Mouse (Mus musculus) neural tube, embryonic 11.5 days (tissue): ENCODE results near the gene Mrgpre. TPM values are rescaled to one million over a fixed set of nuclear protein-coding genes. Genes with fewer than 3 reads are reported as not detected.

Experiments used
- ATAC-seq: fragments of 200-750 bp; cut with Nextera tagmentation; 2 replicates; pipeline ENCODE4 v1.8.0; 2017; ENCODE audit warnings: moderate number of reproducible peaks, mild to moderate bottlenecking, moderate TSS enrichment, moderate library complexity; ENCODE audit not compliant: insufficient read depth, low FRiP score, low TSS enrichment
- DNase-seq: peaks from one replicate; pipeline ENCODE4 v3.0.0-alpha.2; 2015; ENCODE audit warnings: low spot score
- H3K27ac ChIP-seq: fragments of 300-500 bp; sonication (generic); 2 replicates; pipeline ENCODE4 v1.5.1; 2014; ENCODE audit warnings: low read depth, mild to moderate bottlenecking, low read length
- H3K27me3 ChIP-seq: fragments of 300-500 bp; sonication (generic); 2 replicates; pipeline ENCODE4 v1.6.1; 2014; ENCODE audit warnings: mild to moderate bottlenecking, low read length, mixed read lengths; ENCODE audit not compliant: control insufficient read depth, insufficient read depth
- H3K36me3 ChIP-seq: fragments of 300-500 bp; sonication (generic); 2 replicates; pipeline ENCODE4 v1.6.1; 2014; ENCODE audit warnings: mild to moderate bottlenecking, low read length, moderate library complexity, mixed read lengths; ENCODE audit not compliant: control insufficient read depth, insufficient read depth
- H3K4me1 ChIP-seq: fragments of 300-500 bp; sonication (generic); 2 replicates; pipeline ENCODE4 v1.6.1; 2014; ENCODE audit warnings: low read length, mixed read lengths; ENCODE audit not compliant: control insufficient read depth, insufficient read depth
- H3K4me2 ChIP-seq: fragments of 300-500 bp; sonication (generic); 2 replicates; pipeline ENCODE4 v1.6.1; 2014; ENCODE audit warnings: low read depth, mild to moderate bottlenecking, moderate library complexity
- H3K4me3 ChIP-seq: fragments of 300-500 bp; sonication (generic); 2 replicates; pipeline ENCODE4 v1.5.1; 2014; ENCODE audit warnings: low read depth, low read length
- H3K9ac ChIP-seq: fragments of 300-500 bp; sonication (generic); 2 replicates; pipeline ENCODE4 v1.6.1; 2014; ENCODE audit warnings: mild to moderate bottlenecking, low read length
- H3K9me3 ChIP-seq: fragments of 300-500 bp; sonication (generic); 2 replicates; pipeline ENCODE4 v1.6.1; 2016; ENCODE audit warnings: low read length; ENCODE audit not compliant: control insufficient read depth
- WGBS: fragments of 180-500 bp; shearing (Covaris S2); extraction: QIAGEN DNeasy Blood & Tissue Kit; methylation state at CpG from one replicate; pipeline ENCODE4 v1.1.7; 2014; 5-methylcytosine and 5-hydroxymethylcytosine counted together
- polyA plus RNA-seq: library from polyadenylated mRNA; unstranded; fragments of >200 nt; fragmentation: Nextera tagmentation; extraction: Ambion mirVana; gene quantifications from 2 replicates; pipeline ENCODE4 v1.2.1, GENCODE M21; 2014

Gene Mrgpre
- polyA plus RNA-seq, 1 experiment from 2014 or later, result 4.4 TPM

DNA sequence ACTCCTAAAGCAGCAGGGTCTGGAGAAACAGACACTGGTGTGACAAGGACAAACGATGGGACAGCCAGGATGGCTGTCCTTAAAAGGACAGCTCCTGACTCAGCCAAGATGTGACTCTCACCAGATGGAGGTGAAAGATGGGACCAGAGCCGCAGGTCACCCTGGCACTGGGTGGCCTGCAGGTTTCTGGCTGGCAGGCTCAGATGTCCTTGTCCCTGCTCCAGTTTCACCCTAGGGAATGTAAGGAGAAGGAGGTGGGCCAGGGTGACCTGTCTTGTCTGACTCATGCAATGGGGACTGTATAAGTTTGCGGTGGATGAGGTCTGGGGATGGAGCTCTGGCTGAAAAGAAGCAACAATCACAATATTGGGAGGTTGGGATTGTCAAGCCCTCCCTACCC, 31.7 kb downstream of the Mrgpre start:
- WGBS, result 72% methylated on average over 3 of the region's 3 CpGs

DNA sequence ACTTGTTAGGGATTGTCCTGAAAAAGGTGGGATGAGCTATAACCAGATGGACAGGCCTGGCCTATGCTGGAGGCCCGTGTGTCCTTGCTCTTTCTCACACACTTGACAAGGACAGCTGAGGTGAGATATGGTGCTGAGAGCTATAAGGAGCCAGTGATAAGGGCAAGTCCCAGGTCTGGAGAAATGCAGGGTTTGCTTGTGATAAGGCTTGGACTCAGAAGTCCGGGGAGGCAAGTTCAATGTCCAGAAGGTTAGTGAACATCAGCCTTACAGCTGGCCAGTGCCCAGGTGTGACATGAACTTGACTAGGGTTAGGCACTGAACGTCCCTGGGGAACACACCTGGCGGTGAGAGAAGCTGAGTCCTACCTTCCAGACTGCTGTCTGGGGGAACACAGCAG, 32.2 kb downstream of the Mrgpre start:
- H3K9ac ChIP-seq, result no peak overlapping the region
- no peak overlapping the region for H3K4me2 ChIP-seq
- peaks cover 1% of the 10 kb centered on the region; the same call in 1 of the 2 replicates for H3K4me1 ChIP-seq
- H3K27ac ChIP-seq, result no peak overlapping the region
- no peaks in the 10 kb centered on the region for H3K36me3 ChIP-seq
- no peak for DNase-seq
- 76% methylated on average over 4 of the region's 4 CpGs for WGBS
- H3K4me3 ChIP-seq, result no peak overlapping the region
- ATAC-seq, result no peak
- peaks cover 8% of the 10 kb centered on the region for H3K27me3 ChIP-seq
- H3K9me3 ChIP-seq, result no peaks in the 10 kb centered on the region

More for the DNA sequence above, 31.7 kb downstream of the Mrgpre start:
- no peak overlapping the region for H3K4me3 ChIP-seq
- H3K27ac ChIP-seq, result no peak overlapping the region
- H3K4me1 ChIP-seq, result peaks cover 3% of the 10 kb centered on the region; the same call in 1 of the 2 replicates
- DNase-seq, result no peak
- H3K36me3 ChIP-seq, result no peaks in the 10 kb centered on the region
- H3K4me2 ChIP-seq, result no peak overlapping the region
- no peak for ATAC-seq
- no peaks in the 10 kb centered on the region for H3K9me3 ChIP-seq
- peaks cover 8% of the 10 kb centered on the region for H3K27me3 ChIP-seq
- H3K9ac ChIP-seq, result no peak overlapping the region

DNA sequence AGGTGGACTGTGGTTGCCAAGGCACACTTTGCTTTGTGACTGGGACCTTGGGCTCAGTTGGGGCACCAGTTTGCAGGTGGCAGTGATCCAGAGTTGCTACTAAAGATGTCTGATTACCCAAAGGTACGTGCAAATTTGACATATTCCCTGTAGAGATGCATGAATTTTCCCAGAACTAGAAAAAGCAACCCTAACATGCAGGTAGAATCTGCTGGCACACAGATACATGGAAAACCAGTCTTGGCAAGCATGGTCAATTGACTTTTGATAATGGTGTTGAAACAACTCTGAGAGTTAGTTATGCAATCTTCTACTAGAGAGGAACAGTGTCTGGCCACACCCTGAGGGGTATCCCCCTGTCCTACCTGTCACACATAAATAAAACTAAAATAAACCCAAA, 32.9 kb downstream of the Mrgpre start:
- ATAC-seq, result no peak
- Histone ChIP-seq H3K9me3 (no peaks in the 10 kb centered on the region), H3K4me2 (no peak overlapping the region), H3K27me3 (peaks cover 8% of the 10 kb centered on the region), H3K9ac (no peak overlapping the region), H3K4me3 (no peak overlapping the region), H3K27ac (no peak overlapping the region), H3K36me3 (no peaks in the 10 kb centered on the region), H3K4me1 (no peaks in the 10 kb centered on the region)
- DNase-seq, result no peak
- WGBS, result 71% methylated on average over 1 of the region's 1 CpGs

DNA sequence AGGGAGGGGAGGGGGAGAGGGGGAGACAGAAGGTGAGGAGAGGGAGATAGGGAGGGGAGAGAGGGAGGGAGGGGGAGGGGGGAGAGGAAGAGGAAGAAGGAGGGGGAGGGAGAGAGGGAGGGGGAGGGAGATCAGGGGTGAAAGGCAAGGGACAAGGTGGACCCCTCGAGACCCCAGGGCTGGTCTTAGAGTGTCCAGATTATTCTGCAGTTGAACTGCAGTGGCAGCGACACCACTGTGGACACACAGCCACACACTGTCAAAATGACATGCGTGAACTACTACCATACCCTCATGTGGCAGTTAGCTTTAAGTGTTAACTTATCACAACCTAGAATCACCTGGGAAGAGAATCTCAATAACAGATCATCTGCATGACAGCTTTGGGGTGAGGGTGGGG, 35.3 kb downstream of the Mrgpre start:
- no peak for DNase-seq
- no peaks in the 10 kb centered on the region for H3K36me3 ChIP-seq
- H3K9me3 ChIP-seq, result no peaks in the 10 kb centered on the region
- H3K4me2 ChIP-seq, result no peak overlapping the region
- no peak for ATAC-seq
- H3K4me1 ChIP-seq, result no peaks in the 10 kb centered on the region
- H3K4me3 ChIP-seq, result no peak overlapping the region
- 68% methylated on average over 3 of the region's 3 CpGs for WGBS
- no peak overlapping the region for H3K9ac ChIP-seq
- H3K27ac ChIP-seq, result no peak overlapping the region
- H3K27me3 ChIP-seq, result no peaks in the 10 kb centered on the region

- Histone ChIP-seq H3K27ac (no peak overlapping the region), H3K9ac (no peak overlapping the region)
Observed at GRCm38 (mm10) chr7:143748041-143748868, 36.0 kb downstream of the Mrgpre start.

DNA sequence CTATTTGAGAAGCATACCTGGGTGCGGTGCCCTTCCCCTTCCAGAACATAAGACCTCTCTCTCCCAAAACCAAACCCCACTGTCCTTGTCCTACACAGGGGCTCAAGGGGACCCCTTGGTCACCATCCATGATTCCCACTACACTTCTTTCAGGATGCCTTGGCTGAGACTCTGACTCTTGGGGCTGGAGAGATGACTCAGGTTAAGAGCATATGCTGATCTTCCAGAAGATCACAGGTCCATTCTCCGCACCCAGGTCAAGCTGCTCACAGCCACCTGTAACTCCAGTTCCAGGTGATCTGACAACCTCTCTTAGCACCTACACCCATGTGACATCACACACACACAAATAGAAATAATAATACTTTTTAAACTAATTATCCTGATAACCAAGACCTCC, 43.6 kb downstream of the Mrgpre start:
- WGBS, result 29% methylated on average over 2 of the region's 2 CpGs
- DNase-seq, result no peak
- no peaks in the 10 kb centered on the region for H3K36me3 ChIP-seq
- H3K27me3 ChIP-seq, result peaks cover 6% of the 10 kb centered on the region; the same call in 1 of the 2 replicates
- H3K9ac ChIP-seq, result peak overlapping the region; percentile 81
- H3K4me2 ChIP-seq, result peak overlapping the region; percentile 72
- no peak overlapping the region for H3K27ac ChIP-seq
- no peak for ATAC-seq
- peak overlapping the region; percentile 57 for H3K4me3 ChIP-seq
- H3K4me1 ChIP-seq, result peaks cover 12% of the 10 kb centered on the region; the same call in 1 of the 2 replicates
- H3K9me3 ChIP-seq, result no peaks in the 10 kb centered on the region

More at GRCm38 (mm10) chr7:143748041-143748868, 36.0 kb downstream of the Mrgpre start:
- Histone ChIP-seq H3K4me1 (no peaks in the 10 kb centered on the region), H3K9me3 (no peaks in the 10 kb centered on the region), H3K36me3 (no peaks in the 10 kb centered on the region), H3K27me3 (no peaks in the 10 kb centered on the region), H3K4me2 (peak overlapping the region; percentile 32; the same call in 1 of the 2 replicates), H3K4me3 (no peak overlapping the region)
- peak; percentile 89 for DNase-seq
- peak; percentile 83 for ATAC-seq
- 5% methylated on average over 16 of the region's 16 CpGs for WGBS

DNA sequence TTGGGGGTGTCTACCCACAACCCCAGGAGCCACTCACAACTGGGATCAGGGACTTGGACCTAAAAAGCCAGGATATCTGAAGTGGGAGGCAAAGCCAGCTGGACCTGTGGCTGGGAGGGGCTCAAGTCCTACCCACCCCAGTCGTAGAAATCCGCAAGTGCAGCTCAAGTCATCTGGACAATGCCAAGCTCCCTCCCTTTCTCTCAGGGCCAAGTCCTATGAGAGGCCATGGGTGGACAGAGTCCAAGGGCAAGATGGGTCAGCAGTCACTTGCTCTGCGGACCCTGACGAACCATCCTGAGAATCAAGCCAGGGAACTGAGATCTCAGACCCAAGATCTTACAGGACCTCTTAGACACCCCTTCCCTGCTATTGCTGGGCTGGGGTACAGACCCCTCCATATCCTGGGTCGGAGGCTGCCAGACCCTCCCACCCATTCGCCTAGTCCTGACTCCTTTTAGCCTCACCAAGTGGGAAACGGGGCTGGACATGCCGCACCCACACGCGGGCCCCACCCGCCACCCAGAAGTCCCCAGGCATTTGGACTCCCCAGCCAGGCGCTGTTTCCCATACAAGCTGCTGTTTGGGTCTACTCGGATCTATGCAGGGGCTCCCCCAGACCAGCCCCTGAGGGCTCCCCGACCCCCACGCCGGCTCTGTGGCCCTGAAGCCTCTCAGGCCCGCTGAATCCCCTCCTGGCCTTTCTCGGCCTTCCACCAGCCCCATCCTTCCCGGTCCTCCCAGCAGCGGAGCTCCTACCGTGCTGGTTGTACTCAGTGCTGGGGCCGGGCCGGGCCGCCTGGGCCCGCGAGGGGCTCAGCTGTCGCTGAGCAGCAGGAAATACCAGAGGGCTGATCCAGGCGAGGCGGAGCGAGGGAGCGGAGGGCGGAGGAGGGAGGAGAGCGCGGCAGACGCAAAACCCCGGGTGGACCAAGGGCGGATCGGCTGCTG, 44.5 kb downstream of the Mrgpre start:
- no peaks in the 10 kb centered on the region for H3K36me3 ChIP-seq
- H3K4me2 ChIP-seq, result peak overlapping the region; percentile 72
- peak overlapping the region; percentile 57 for H3K4me3 ChIP-seq
- ATAC-seq (peak; percentile 86), DNase-seq (peak; percentile 83)
- 4% methylated on average over 37 of the region's 38 CpGs for WGBS
- no peaks in the 10 kb centered on the region for H3K9me3 ChIP-seq
- peaks cover 6% of the 10 kb centered on the region; the same call in 1 of the 2 replicates for H3K27me3 ChIP-seq
- peak overlapping the region; percentile 81 for H3K9ac ChIP-seq
- H3K27ac ChIP-seq, result 0 out of 2 replicates have a peak overlapping the region, but pooled peaks have one; percentile 17
- peaks cover 12% of the 10 kb centered on the region; the same call in 1 of the 2 replicates for H3K4me1 ChIP-seq

- ATAC-seq (no peak), DNase-seq (no peak)
- no peaks in the 10 kb centered on the region for H3K36me3 ChIP-seq
- H3K4me2 ChIP-seq, result peak overlapping the region; percentile 72
- H3K27me3 ChIP-seq, result peaks cover 6% of the 10 kb centered on the region; the same call in 1 of the 2 replicates
- peak overlapping the region; percentile 81 for H3K9ac ChIP-seq
- 29% methylated on average over 5 of the region's 5 CpGs for WGBS
- peak overlapping the region; percentile 57; the same call in 1 of the 2 replicates for H3K4me3 ChIP-seq
- peaks cover 12% of the 10 kb centered on the region; the same call in 1 of the 2 replicates for H3K4me1 ChIP-seq
- no peaks in the 10 kb centered on the region for H3K9me3 ChIP-seq
- H3K27ac ChIP-seq, result no peak overlapping the region
Observed at GRCm38 (mm10) chr7:143738601-143739006, 45.7 kb downstream of the Mrgpre start.
